Mouse (Mus musculus): ENCODE measurements around the gene Celf2. TPM values are rescaled to one million over a fixed set of nuclear protein-coding genes. Genes with fewer than 3 reads are reported as not detected.

Celf2 gene
- polyA plus RNA-seq, 1 experiment from 2014 or later, result 191 TPM

GRCm38 (mm10) chr2:6869956-6870710, 639.2 kb downstream of the Celf2 start:
- Histone ChIP-seq H3K4me2 (ENCODE audit: low read length) (peak overlapping the region; percentile 88), H3K9me3 (ENCODE audit: control insufficient read depth, low read length) (no peaks in the 10 kb centered on the region), H3K4me3 (replicated peaks; ENCODE audit: low read depth, low read length) (peak overlapping the region; percentile 94), H3K27me3 (ENCODE audit: control insufficient read depth, insufficient read depth, low read length) (no peaks in the 10 kb centered on the region), H3K4me1 (ENCODE audit: control insufficient read depth, insufficient read depth, low read length) (peaks cover 61% of the 10 kb centered on the region), H3K27ac (replicated peaks; ENCODE audit: low read depth, low read length) (no peak overlapping the region), H3K36me3 (ENCODE audit: control insufficient read depth, insufficient read depth, low read length) (no peaks in the 10 kb centered on the region), H3K9ac (replicated peaks; ENCODE audit: low read length) (no peak overlapping the region; the same call in 1 of the 2 replicates)
- DNase-seq, result no peak
- no peak for ATAC-seq (ENCODE audit: low FRiP score, low TSS enrichment)
- WGBS, result 50% methylated on average over 9 of the region's 9 CpGs

GRCm38 (mm10) chr2:6867297-6867696, 642.1 kb downstream of the Celf2 start:
- no peak overlapping the region for H3K4me3 ChIP-seq (replicated peaks; ENCODE audit: low read depth, low read length)
- H3K9ac ChIP-seq (replicated peaks; ENCODE audit: low read length), result no peak overlapping the region
- WGBS, result 32% methylated on average over 4 of the region's 4 CpGs
- no peak for DNase-seq
- H3K4me1 ChIP-seq (ENCODE audit: control insufficient read depth, insufficient read depth, low read length), result peaks cover 42% of the 10 kb centered on the region
- H3K36me3 ChIP-seq (ENCODE audit: control insufficient read depth, insufficient read depth, low read length), result no peaks in the 10 kb centered on the region
- ATAC-seq (ENCODE audit: low FRiP score, low TSS enrichment), result no peak
- no peaks in the 10 kb centered on the region for H3K27me3 ChIP-seq (ENCODE audit: control insufficient read depth, insufficient read depth, low read length)
- H3K9me3 ChIP-seq (ENCODE audit: control insufficient read depth, low read length), result no peaks in the 10 kb centered on the region
- H3K4me2 ChIP-seq (ENCODE audit: low read length), result peak overlapping the region; percentile 6; the same call in 1 of the 2 replicates
- no peak overlapping the region for H3K27ac ChIP-seq (replicated peaks; ENCODE audit: low read depth, low read length)

- DNase-seq (no peak), ATAC-seq (ENCODE audit: low FRiP score, low TSS enrichment) (no peak; the same call in 1 of the 2 replicates)
- Histone ChIP-seq H3K27ac (replicated peaks; ENCODE audit: low read depth, low read length) (no peak overlapping the region), H3K9ac (replicated peaks; ENCODE audit: low read length) (no peak overlapping the region), H3K27me3 (ENCODE audit: control insufficient read depth, insufficient read depth, low read length) (no peaks in the 10 kb centered on the region), H3K4me3 (replicated peaks; ENCODE audit: low read depth, low read length) (no peak overlapping the region), H3K4me1 (ENCODE audit: control insufficient read depth, insufficient read depth, low read length) (peaks cover 36% of the 10 kb centered on the region), H3K36me3 (ENCODE audit: control insufficient read depth, insufficient read depth, low read length) (no peaks in the 10 kb centered on the region), H3K4me2 (ENCODE audit: low read length) (no peak overlapping the region), H3K9me3 (ENCODE audit: control insufficient read depth, low read length) (no peaks in the 10 kb centered on the region)
- WGBS, result 66% methylated on average over 4 of the region's 4 CpGs
Observed at GRCm38 (mm10) chr2:6865785-6866184, 643.6 kb downstream of the Celf2 start.

- WGBS, result 21% methylated on average over 2 of the region's 2 CpGs
- Histone ChIP-seq H3K4me3 (replicated peaks; ENCODE audit: low read depth, low read length) (no peak overlapping the region), H3K27me3 (ENCODE audit: control insufficient read depth, insufficient read depth, low read length) (no peaks in the 10 kb centered on the region), H3K9ac (replicated peaks; ENCODE audit: low read length) (no peak overlapping the region), H3K27ac (replicated peaks; ENCODE audit: low read depth, low read length) (0 out of 2 replicates have a peak overlapping the region, but pooled peaks have one; percentile 45), H3K4me2 (ENCODE audit: low read length) (no peak overlapping the region), H3K36me3 (ENCODE audit: control insufficient read depth, insufficient read depth, low read length) (no peaks in the 10 kb centered on the region), H3K9me3 (ENCODE audit: control insufficient read depth, low read length) (no peaks in the 10 kb centered on the region), H3K4me1 (ENCODE audit: control insufficient read depth, insufficient read depth, low read length) (0 out of 2 replicates have a peak, but pooled peaks cover 4% of the 10 kb centered on the region)
- DNase-seq, result no peak
- ATAC-seq (ENCODE audit: low FRiP score, low TSS enrichment), result no peak
Observed at GRCm38 (mm10) chr2:6850102-6850644, 659.2 kb downstream of the Celf2 start.

- WGBS, result 50% methylated on average over 3 of the region's 3 CpGs
Observed at GRCm38 (mm10) chr2:6849388-6849787, 660.0 kb downstream of the Celf2 start.

GRCm38 (mm10) chr2:6830021-6830420, 679.3 kb downstream of the Celf2 start:
- Histone ChIP-seq H3K4me3 (replicated peaks; ENCODE audit: low read depth, low read length) (no peak overlapping the region), H3K4me1 (ENCODE audit: control insufficient read depth, insufficient read depth, low read length) (peaks cover 10% of the 10 kb centered on the region; the same call in 1 of the 2 replicates), H3K27me3 (ENCODE audit: control insufficient read depth, insufficient read depth, low read length) (no peaks in the 10 kb centered on the region), H3K4me2 (ENCODE audit: low read length) (no peak overlapping the region), H3K9ac (replicated peaks; ENCODE audit: low read length) (no peak overlapping the region), H3K27ac (replicated peaks; ENCODE audit: low read depth, low read length) (no peak overlapping the region), H3K36me3 (ENCODE audit: control insufficient read depth, insufficient read depth, low read length) (no peaks in the 10 kb centered on the region), H3K9me3 (ENCODE audit: control insufficient read depth, low read length) (no peaks in the 10 kb centered on the region)
- no peak for DNase-seq
- WGBS, result 92% methylated on average over 6 of the region's 6 CpGs
- ATAC-seq (ENCODE audit: low FRiP score, low TSS enrichment), result no peak

More at GRCm38 (mm10) chr2:6849388-6849787, 660.0 kb downstream of the Celf2 start:
- H3K27me3 ChIP-seq (ENCODE audit: control insufficient read depth, insufficient read depth, low read length), result no peaks in the 10 kb centered on the region
- H3K4me1 ChIP-seq (ENCODE audit: control insufficient read depth, insufficient read depth, low read length), result 0 out of 2 replicates have a peak, but pooled peaks cover 4% of the 10 kb centered on the region
- H3K27ac ChIP-seq (replicated peaks; ENCODE audit: low read depth, low read length), result no peak overlapping the region
- H3K9ac ChIP-seq (replicated peaks; ENCODE audit: low read length), result no peak overlapping the region
- DNase-seq (peak; percentile 70), ATAC-seq (ENCODE audit: low FRiP score, low TSS enrichment) (no peak)
- H3K4me3 ChIP-seq (replicated peaks; ENCODE audit: low read depth, low read length), result no peak overlapping the region
- no peak overlapping the region for H3K4me2 ChIP-seq (ENCODE audit: low read length)
- H3K9me3 ChIP-seq (ENCODE audit: control insufficient read depth, low read length), result no peaks in the 10 kb centered on the region
- no peaks in the 10 kb centered on the region for H3K36me3 ChIP-seq (ENCODE audit: control insufficient read depth, insufficient read depth, low read length)

GRCm38 (mm10) chr2:6827583-6827982, 681.8 kb downstream of the Celf2 start:
- Histone ChIP-seq H3K4me3 (replicated peaks; ENCODE audit: low read depth, low read length) (no peak overlapping the region), H3K27me3 (ENCODE audit: control insufficient read depth, insufficient read depth, low read length) (no peaks in the 10 kb centered on the region), H3K36me3 (ENCODE audit: control insufficient read depth, insufficient read depth, low read length) (no peaks in the 10 kb centered on the region), H3K9me3 (ENCODE audit: control insufficient read depth, low read length) (no peaks in the 10 kb centered on the region), H3K4me1 (ENCODE audit: control insufficient read depth, insufficient read depth, low read length) (peaks cover 10% of the 10 kb centered on the region; the same call in 1 of the 2 replicates), H3K27ac (replicated peaks; ENCODE audit: low read depth, low read length) (no peak overlapping the region), H3K4me2 (ENCODE audit: low read length) (no peak overlapping the region), H3K9ac (replicated peaks; ENCODE audit: low read length) (no peak overlapping the region)
- peak; percentile 67; the same call in 1 of the 2 replicates for ATAC-seq (ENCODE audit: low FRiP score, low TSS enrichment)
- peak; percentile 43 for DNase-seq
- WGBS, result 12% methylated on average over 2 of the region's 2 CpGs

- no peaks in the 10 kb centered on the region for H3K36me3 ChIP-seq (ENCODE audit: control insufficient read depth, insufficient read depth, low read length)
- no peak for ATAC-seq (ENCODE audit: low FRiP score, low TSS enrichment)
- no peaks in the 10 kb centered on the region for H3K27me3 ChIP-seq (ENCODE audit: control insufficient read depth, insufficient read depth, low read length)
- no peak overlapping the region for H3K9ac ChIP-seq (replicated peaks; ENCODE audit: low read length)
- H3K4me1 ChIP-seq (ENCODE audit: control insufficient read depth, insufficient read depth, low read length), result peaks cover 7% of the 10 kb centered on the region; the same call in 1 of the 2 replicates
- no peak overlapping the region for H3K4me2 ChIP-seq (ENCODE audit: low read length)
- no peak overlapping the region for H3K27ac ChIP-seq (replicated peaks; ENCODE audit: low read depth, low read length)
- no peak for DNase-seq
- no peak overlapping the region for H3K4me3 ChIP-seq (replicated peaks; ENCODE audit: low read depth, low read length)
- WGBS, result 94% methylated on average over 1 of the region's 1 CpGs
- H3K9me3 ChIP-seq (ENCODE audit: control insufficient read depth, low read length), result no peaks in the 10 kb centered on the region
Observed at GRCm38 (mm10) chr2:6823021-6823420, 686.3 kb downstream of the Celf2 start.
